Mouse (Mus musculus): ENCODE results near the gene Gpr108.

DNA sequence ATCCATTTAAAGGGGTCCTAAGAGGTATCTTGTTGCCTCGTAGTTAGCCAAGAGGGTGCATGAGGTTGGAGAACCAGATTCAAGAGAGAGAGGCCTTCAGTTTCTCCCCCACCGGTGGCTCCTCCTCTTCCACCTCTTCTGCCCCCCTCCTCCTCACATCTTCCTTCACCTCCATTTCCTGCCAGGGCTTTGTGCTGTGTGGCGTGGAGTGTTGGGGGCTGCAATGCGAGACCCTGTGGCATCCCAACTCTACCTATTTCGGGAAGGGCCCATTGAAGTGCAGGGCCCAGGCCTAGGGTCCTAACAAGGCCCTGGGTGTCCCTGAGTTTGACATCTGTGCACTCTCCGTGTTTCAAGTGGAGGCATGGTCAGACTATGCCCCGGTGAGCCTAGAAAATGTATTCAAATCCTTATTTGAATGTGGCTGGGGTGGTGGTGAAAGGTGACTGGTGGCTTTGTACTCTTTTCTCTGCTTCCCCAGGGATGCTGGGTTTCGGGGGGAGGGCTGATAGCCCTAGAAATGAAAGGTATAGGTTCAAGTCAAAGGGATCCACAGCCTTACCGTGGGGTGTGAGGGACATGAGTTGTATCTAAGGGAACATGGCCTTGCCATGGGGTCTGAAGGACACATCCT is 31.5 kb upstream of the Gpr108 start:
- TF ChIP-seq CTCF (IDR thresholded peaks at IDR 0.05; ENCODE audit: extremely low read depth, insufficient read length, insufficient replicate concordance, low read depth, low read length) (no peak), POLR2A (IDR thresholded peaks at IDR 0.05; ENCODE audit: low read depth, low read length) (no peak)
